Mouse (Mus musculus) heart, adult 2 months (tissue): ENCODE measurements around the gene Wrb. TPM values are rescaled to one million over a fixed set of nuclear protein-coding genes. Genes with fewer than 3 reads are reported as not detected.
A peak's percentile ranks its signal among the peaks of the same experiment; 100 is the strongest.

Experiments used
- DNase-seq, 2 experiments: peaks; one replicate each; pipeline ENCODE4 v3.0.0; 2021
- H3K27ac ChIP-seq: fragments of 200-600 bp; 2 replicates; pipeline ENCODE4 v1.8.1; 2022
- H3K27me3 ChIP-seq: fragments of 200-500 bp; 2 replicates; pipeline ENCODE4 v1.6.1; 2012; ENCODE audit warnings: mild to moderate bottlenecking, low read length, inconsistent platforms, mixed read lengths; ENCODE audit not compliant: control insufficient read depth, insufficient read depth
- H3K36me3 ChIP-seq: fragments of 200-500 bp; 2 replicates; pipeline ENCODE4 v1.6.1; 2012; ENCODE audit warnings: low read length, inconsistent platforms; ENCODE audit not compliant: control insufficient read depth, insufficient read depth
- H3K4me1 ChIP-seq: fragments of 200-500 bp; 2 replicates; pipeline ENCODE4 v1.6.1; 2011; ENCODE audit warnings: low read length; ENCODE audit not compliant: control insufficient read depth, insufficient read depth
- H3K4me3 ChIP-seq: fragments of 200-600 bp; 2 replicates; pipeline ENCODE4 v1.8.1; 2022
- H3K79me2 ChIP-seq: fragments of 200-500 bp; replicated peaks from 2 replicates; pipeline ENCODE4 v1.6.1; 2012; ENCODE audit warnings: mild to moderate bottlenecking, inconsistent platforms, low read length, moderate library complexity, mixed read lengths; ENCODE audit not compliant: control insufficient read depth, insufficient read depth
- H3K9ac ChIP-seq: fragments of 200-500 bp; 2 replicates; pipeline ENCODE4 v1.6.1; 2012; ENCODE audit warnings: low read depth, mild to moderate bottlenecking, control low read depth, inconsistent platforms, low read length, mixed read lengths
- CTCF ChIP-seq: fragments of 200-600 bp; IDR thresholded peaks from 2 replicates; pipeline ENCODE4 v1.8.1; 2022; ENCODE audit warnings: antibody characterized with exemption, mild to moderate bottlenecking, moderate library complexity
- EP300 ChIP-seq: fragments of 200-500 bp; IDR thresholded peaks from 2 replicates; pipeline ENCODE4 v1.6.1; 2011; ENCODE audit warnings: low read depth, low read length, control low read depth; ENCODE audit not compliant: insufficient read depth
- POLR2A ChIP-seq: fragments of 200-500 bp; IDR thresholded peaks from 2 replicates; pipeline ENCODE4 v1.6.1; 2011; ENCODE audit warnings: mild to moderate bottlenecking, low read depth, low read length, control low read depth; ENCODE audit not compliant: insufficient read depth
- WGBS: fragments of 180-500 bp; shearing (Covaris S2); methylation state at CpG from one replicate; pipeline ENCODE4 v1.1.7; 2018; 5-methylcytosine and 5-hydroxymethylcytosine counted together
- intact Hi-C: fragments of 180-260 bp; cut with DNase I; formaldehyde crosslinking; loops from one replicate; pipeline ENCODE4 v1.15.1; 2025
- polyA plus RNA-seq: library from polyadenylated mRNA; depleted of rRNA; stranded (reverse); fragments of >200 nt; gene quantifications from 2 replicates; pipeline ENCODE4 v1.2.3, GENCODE M21; 2012; rRNA removed
- total RNA-seq, 2 experiments: library from RNA; stranded (reverse); gene quantifications; 2 replicates each; pipeline ENCODE4 v1.2.3; 2021

Wrb gene
- total and polyA plus RNA-seq, 3 experiments = 16.1 to 32.7 (median 18.9) TPM

- no peak for TF ChIP-seq EP300
- TF ChIP-seq CTCF = no peak
- peak; percentile 0; the same call in 1 of the 2 replicates for TF ChIP-seq POLR2A
- H3K4me3 ChIP-seq = peak overlapping the region; percentile 52
- H3K9ac ChIP-seq = peak overlapping the region; percentile 61
- H3K27ac ChIP-seq = peak overlapping the region; percentile 93
- no peaks in the 10 kb centered on the region for H3K27me3 ChIP-seq
- no peaks in the 10 kb centered on the region for H3K79me2 ChIP-seq
- peaks cover 2% of the 10 kb centered on the region; the same call in 1 of the 2 replicates for H3K36me3 ChIP-seq
- H3K4me1 ChIP-seq = peaks cover 4% of the 10 kb centered on the region
- 22% methylated on average over 9 of the region's 9 CpGs for WGBS
- DNase-seq = no peak
- intact Hi-C loops = no loop called here
Observed at GRCm38 (mm10) chr16:96200702-96201028, 55.5 kb downstream of the Wrb start.

DNA sequence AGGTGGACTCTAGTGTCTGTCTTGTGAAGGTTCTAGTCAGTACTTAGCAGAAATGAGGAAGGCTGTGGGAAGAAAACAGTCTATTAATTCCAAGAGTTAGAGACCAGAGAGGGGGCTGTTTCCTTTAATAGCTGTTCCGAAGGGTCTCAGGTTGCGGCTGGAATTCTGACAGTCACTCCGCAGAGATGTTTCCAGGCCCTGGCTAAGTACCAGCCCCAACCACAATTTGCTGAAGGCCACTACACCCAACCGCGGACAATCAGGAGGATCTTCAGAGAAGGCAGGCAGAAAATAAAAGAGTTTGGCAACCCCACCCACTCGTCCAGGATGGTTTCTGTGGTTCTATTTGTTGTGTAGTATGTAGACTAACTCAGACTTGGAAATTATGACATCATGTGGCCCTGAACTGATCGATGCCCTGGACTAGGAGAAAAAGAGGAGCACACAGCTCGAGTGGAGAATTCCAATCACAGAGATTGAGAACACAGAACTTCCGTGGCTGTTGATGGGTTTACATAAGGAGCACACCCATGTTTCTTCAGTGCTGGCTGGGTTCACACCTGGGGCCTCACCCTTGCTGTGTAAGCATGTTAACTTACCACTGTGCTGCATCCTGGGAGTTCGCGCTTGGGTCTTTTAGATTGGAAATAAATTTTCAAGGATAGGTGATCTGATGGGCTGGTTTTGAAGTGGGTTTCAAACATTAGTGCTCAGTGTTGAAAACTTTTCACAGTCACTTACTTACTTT is 56.5 kb downstream of the Wrb start:
- Histone ChIP-seq H3K27ac (peak overlapping the region; percentile 93), H3K9ac (peak overlapping the region; percentile 61), H3K79me2 (no peaks in the 10 kb centered on the region), H3K27me3 (no peaks in the 10 kb centered on the region), H3K4me3 (peak overlapping the region; percentile 52), H3K36me3 (peaks cover 2% of the 10 kb centered on the region; the same call in 1 of the 2 replicates), H3K4me1 (peaks cover 4% of the 10 kb centered on the region)
- no peak for TF ChIP-seq EP300
- no peak for TF ChIP-seq CTCF
- TF ChIP-seq POLR2A = no peak
- intact Hi-C loops = no loop called here
- no peak for DNase-seq
- WGBS = 58% methylated on average over 11 of the region's 11 CpGs

Other genes starting within 250 kb of the Wrb start
- 10 to 100 TPM; 24.7 to 25.0 TPM for gene Psmg1, start 154.4 kb upstream of the Wrb start, total RNA-seq
- gene Psmg1, start 154.4 kb upstream of the Wrb start, polyA plus RNA-seq = 24.4 and 40.0 TPM in 2 replicates
- gene Brwd1, start 62.9 kb upstream of the Wrb start, total RNA-seq = 10 to 100 TPM; 65.5 to 88.7 TPM
- gene Brwd1, start 62.9 kb upstream of the Wrb start, polyA plus RNA-seq = 24.4 and 43.8 TPM in 2 replicates
- gene Hmgn1, start 17.7 kb upstream of the Wrb start, total RNA-seq = 10 to 100 TPM; 47.9 to 53.1 TPM
- 14.6 and 27.9 TPM in 2 replicates for gene Hmgn1, start 17.7 kb upstream of the Wrb start, polyA plus RNA-seq
- gene Lca5l, start 46.9 kb downstream of the Wrb start, total RNA-seq = under 1 TPM; 0.34 to 0.39 TPM
- gene Lca5l, start 46.9 kb downstream of the Wrb start, polyA plus RNA-seq = 0.37 and 0.38 TPM in 2 replicates
- gene Sh3bgr, start 55.0 kb downstream of the Wrb start, total RNA-seq = 100 to 1,000 TPM; 298 to 308 TPM
- gene Sh3bgr, start 55.0 kb downstream of the Wrb start, polyA plus RNA-seq = 313 and 426 TPM in 2 replicates
- not detected for gene B3galt5, start 90.4 kb downstream of the Wrb start, total RNA-seq
- gene B3galt5, start 90.4 kb downstream of the Wrb start, polyA plus RNA-seq = 0.03 TPM in 1 of 2 replicates, not detected in the other